Mouse (Mus musculus) myocyte (in vitro differentiated cells): Measurements from ENCODE around the gene Slc39a5.

ENCODE experiments used
- CEBPB ChIP-seq: IDR thresholded peaks from 2 replicates; pipeline ENCODE4 v1.6.1; 2011; ENCODE audit warnings: mild to moderate bottlenecking, moderate library complexity; ENCODE audit not compliant: poor library complexity, insufficient read depth, severe bottlenecking
- E2F4 ChIP-seq: IDR thresholded peaks from one replicate; pipeline ENCODE4 v1.6.1; 2011; ENCODE audit warnings: mild to moderate bottlenecking, control low read depth, moderate library complexity; ENCODE audit not compliant: insufficient read depth
- MAX ChIP-seq: IDR thresholded peaks from one replicate; pipeline ENCODE4 v1.6.1; 2011; ENCODE audit warnings: low read depth, mild to moderate bottlenecking, control low read depth
- POLR2A ChIP-seq: IDR thresholded peaks from one replicate; pipeline ENCODE4 v1.6.1; 2011; ENCODE audit warnings: low read depth, mild to moderate bottlenecking, control low read depth, moderate library complexity; ENCODE audit not compliant: insufficient read length
- POLR2AphosphoS2 ChIP-seq: IDR thresholded peaks from one replicate; pipeline ENCODE4 v1.6.1; 2011; ENCODE audit warnings: low read depth, control low read depth; ENCODE audit not compliant: insufficient read length
- TCF12 ChIP-seq: IDR thresholded peaks from one replicate; pipeline ENCODE4 v1.6.1; 2011; ENCODE audit warnings: mild to moderate bottlenecking, control low read depth; ENCODE audit not compliant: poor library complexity, insufficient read depth, severe bottlenecking
- TCF3 ChIP-seq: IDR thresholded peaks from one replicate; pipeline ENCODE4 v1.6.1; 2011; ENCODE audit warnings: low read depth, control low read depth; ENCODE audit not compliant: insufficient read length
- USF1 ChIP-seq: IDR thresholded peaks from one replicate; pipeline ENCODE4 v1.6.1; 2011; ENCODE audit warnings: low read depth, mild to moderate bottlenecking, control low read depth, moderate library complexity

DNA sequence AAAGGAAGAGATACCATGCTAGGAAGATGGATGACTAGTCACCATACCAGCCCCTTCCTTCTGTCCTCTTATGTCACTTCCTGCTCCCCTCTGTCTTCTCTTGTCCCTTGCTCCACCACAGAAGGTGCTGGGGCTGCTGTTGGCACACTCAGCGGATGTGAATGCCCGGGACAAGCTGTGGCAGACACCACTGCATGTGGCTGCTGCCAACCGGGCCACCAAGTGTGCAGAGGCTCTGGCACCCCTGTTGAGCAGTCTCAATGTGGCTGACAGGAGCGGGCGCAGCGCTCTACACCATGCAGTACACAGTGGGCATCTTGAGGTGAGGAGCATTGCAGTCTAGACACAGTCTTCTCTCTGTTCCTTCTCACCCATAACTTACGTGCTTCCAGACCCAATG is 21.8 kb downstream of the Slc39a5 start:
- TF ChIP-seq TCF12 (no peak), POLR2A (no peak), MAX (no peak), USF1 (no peak), CEBPB (no peak), E2F4 (no peak), TCF3 (no peak), POLR2AphosphoS2 (no peak)
